Mouse (Mus musculus) forebrain, embryonic 10.5 days (tissue): ENCODE data around the gene Tmem59. TPM values are rescaled to one million over a fixed set of nuclear protein-coding genes. Genes with fewer than 3 reads are reported as not detected.

Source experiments
- DNase-seq: peaks from one replicate; pipeline ENCODE4 v3.0.0-alpha.2; 2017; ENCODE audit warnings: low spot score; ENCODE audit errors: extremely low spot score
- H3K27ac ChIP-seq: fragments of 300-500 bp; sonication (generic); 2 replicates; pipeline ENCODE4 v1.5.1; 2016; ENCODE audit warnings: mild to moderate bottlenecking
- H3K27me3 ChIP-seq: fragments of 300-500 bp; sonication (generic); 2 replicates; pipeline ENCODE4 v1.6.1; 2016; ENCODE audit warnings: mild to moderate bottlenecking; ENCODE audit not compliant: poor library complexity, severe bottlenecking
- H3K36me3 ChIP-seq: fragments of 300-500 bp; sonication (generic); replicated peaks from 2 replicates; pipeline ENCODE4 v1.6.1; 2016; ENCODE audit warnings: mild to moderate bottlenecking, moderate library complexity
- H3K4me1 ChIP-seq: fragments of 300-500 bp; sonication (generic); 2 replicates; pipeline ENCODE4 v1.6.1; 2016
- H3K4me3 ChIP-seq: fragments of 300-500 bp; sonication (generic); 2 replicates; pipeline ENCODE4 v1.5.1; 2016; ENCODE audit warnings: mild to moderate bottlenecking, moderate library complexity
- H3K9me3 ChIP-seq: fragments of 300-500 bp; sonication (generic); 2 replicates; pipeline ENCODE4 v1.6.1; 2016; ENCODE audit warnings: mild to moderate bottlenecking, moderate library complexity
- whole genome bisulfite sequencing: fragments of 180-500 bp; shearing (Covaris S2); methylation state at CpG from one replicate; pipeline ENCODE4 v1.1.7; 2016; 5-methylcytosine and 5-hydroxymethylcytosine counted together
- polyA plus RNA-seq: library from polyadenylated mRNA; unstranded; fragments of >200 nt; fragmentation: Nextera tagmentation; extraction: Ambion mirVana; gene quantifications from 2 replicates; pipeline ENCODE4 v1.2.1, GENCODE M21; 2016

Tmem59 gene
- polyA plus RNA-seq, 1 experiment from 2014 or later = 249 TPM

DNA sequence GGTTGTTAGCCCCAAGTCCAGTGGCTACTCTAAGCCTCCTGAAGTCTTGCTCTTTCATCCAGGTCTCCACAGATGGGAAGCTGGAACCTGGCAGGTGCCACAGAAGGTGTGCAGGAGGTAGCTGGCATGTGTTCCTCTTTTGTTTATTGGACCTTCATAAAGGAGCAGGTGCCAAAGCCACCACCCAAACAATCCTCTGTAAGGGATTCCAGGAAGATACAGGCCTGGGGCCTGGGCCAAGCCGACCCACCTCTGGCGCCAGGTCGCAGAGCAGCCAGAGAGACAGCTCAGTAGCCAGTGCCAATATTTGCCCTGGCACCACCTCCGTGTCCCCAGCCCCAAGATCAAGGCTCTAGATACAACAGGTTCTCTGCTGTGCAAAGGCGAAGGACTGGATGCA, 43.3 kb downstream of the Tmem59 start:
- 91% methylated on average over 5 of the region's 5 CpGs for WGBS
- Histone ChIP-seq H3K36me3 (no peaks in the 10 kb centered on the region), H3K4me3 (no peak overlapping the region), H3K9me3 (no peaks in the 10 kb centered on the region), H3K4me1 (no peaks in the 10 kb centered on the region), H3K27ac (no peak overlapping the region), H3K27me3 (no peaks in the 10 kb centered on the region)
- DNase-seq = no peak

DNA sequence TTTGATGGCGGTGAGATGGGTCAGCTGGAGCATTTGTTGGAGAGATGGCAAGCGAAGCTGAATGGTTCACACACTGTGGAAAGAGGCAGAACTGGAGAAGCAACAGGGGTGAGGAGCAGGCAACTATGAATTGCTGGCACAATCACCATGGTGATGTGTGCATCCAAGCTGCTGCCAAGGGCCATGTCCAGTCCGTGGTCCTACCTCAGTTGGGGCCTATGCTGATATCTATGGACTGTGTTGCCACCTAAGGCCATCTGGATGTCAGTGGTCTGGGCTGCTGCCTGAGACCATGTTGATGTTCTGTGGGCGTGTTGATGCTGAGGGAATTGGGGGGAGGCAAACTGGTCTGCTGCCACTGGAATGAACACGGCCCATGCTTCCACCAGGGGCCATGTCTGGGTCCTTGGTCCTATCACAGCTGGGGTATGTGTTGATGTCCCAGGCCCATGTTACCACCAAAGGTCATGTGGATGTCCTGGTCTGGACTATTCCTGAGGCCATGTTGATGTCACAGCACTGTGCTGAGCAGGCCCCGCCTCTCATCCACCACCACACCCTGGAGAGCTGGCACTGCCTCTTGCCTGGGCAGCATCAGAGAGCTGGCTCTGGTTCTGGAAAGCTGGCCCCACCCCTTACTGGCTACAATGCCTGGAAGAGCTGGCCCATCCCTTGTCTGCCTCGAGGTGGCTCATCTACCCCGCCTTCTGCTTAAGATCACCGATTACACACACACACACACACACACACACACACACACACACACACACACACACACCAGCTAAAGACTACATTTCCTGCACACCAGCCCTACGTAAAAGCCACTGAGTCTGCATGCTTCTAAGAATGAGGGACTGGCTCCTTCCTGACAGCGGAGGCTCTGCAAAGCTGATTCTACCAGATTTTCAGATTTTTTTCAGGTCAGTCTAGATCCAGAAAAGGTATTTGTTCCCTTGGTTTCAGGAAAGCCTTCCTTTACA, 45.3 kb downstream of the Tmem59 start:
- no peak for DNase-seq
- Histone ChIP-seq H3K4me1 (no peaks in the 10 kb centered on the region), H3K27me3 (no peaks in the 10 kb centered on the region), H3K27ac (no peak overlapping the region), H3K36me3 (no peaks in the 10 kb centered on the region), H3K9me3 (no peaks in the 10 kb centered on the region), H3K4me3 (no peak overlapping the region)
- WGBS = 85% methylated on average over 11 of the region's 11 CpGs

DNA sequence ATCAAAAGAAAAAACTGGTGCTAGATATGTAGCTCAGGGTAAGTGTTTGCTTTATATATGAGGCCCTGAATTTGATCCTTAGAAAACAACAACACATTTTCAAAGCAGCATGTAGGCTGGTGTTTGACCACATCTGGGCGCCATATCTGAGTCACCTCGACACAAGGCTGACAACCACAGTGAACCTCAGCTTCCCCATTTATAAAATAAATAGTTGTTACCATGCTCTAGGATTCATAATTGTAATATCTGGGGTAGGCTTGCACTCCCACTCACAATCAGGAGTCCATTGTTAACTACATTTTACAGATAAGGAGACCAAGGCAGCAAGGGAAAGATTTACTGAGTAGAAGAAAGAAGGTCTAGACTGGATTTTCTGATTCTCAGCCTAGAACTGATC, 48.1 kb downstream of the Tmem59 start:
- DNase-seq = no peak
- Histone ChIP-seq H3K4me1 (no peaks in the 10 kb centered on the region), H3K27me3 (no peaks in the 10 kb centered on the region), H3K4me3 (no peak overlapping the region), H3K36me3 (peaks cover 8% of the 10 kb centered on the region), H3K27ac (no peak overlapping the region), H3K9me3 (no peaks in the 10 kb centered on the region)
- 89% methylated on average over 2 of the region's 2 CpGs for WGBS

DNA sequence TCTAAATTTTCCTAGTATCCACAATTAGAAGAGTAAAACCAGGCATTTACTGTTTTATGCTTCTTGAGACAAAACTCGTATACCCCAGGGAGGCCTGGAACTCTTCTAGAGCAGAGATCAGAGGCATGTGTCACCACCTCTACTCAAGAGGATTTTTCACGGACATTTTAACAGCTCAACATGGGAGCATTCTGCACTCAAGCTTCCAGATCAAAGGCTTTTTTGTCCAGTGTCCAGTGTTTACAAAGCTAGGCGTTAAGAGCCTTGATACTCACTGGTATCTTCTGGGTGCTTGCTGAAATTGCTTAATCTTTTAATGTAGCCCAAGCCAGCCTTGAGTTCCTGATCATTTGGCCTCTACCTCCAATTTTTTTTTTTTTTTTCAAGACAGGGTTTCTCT, 54.0 kb downstream of the Tmem59 start:
- DNase-seq = no peak
- H3K27me3 ChIP-seq = no peaks in the 10 kb centered on the region
- H3K4me1 ChIP-seq = no peaks in the 10 kb centered on the region
- peaks cover 66% of the 10 kb centered on the region for H3K36me3 ChIP-seq
- 79% methylated on average over 3 of the region's 3 CpGs for WGBS
- no peak overlapping the region for H3K4me3 ChIP-seq
- no peak overlapping the region for H3K27ac ChIP-seq
- H3K9me3 ChIP-seq = no peaks in the 10 kb centered on the region

DNA sequence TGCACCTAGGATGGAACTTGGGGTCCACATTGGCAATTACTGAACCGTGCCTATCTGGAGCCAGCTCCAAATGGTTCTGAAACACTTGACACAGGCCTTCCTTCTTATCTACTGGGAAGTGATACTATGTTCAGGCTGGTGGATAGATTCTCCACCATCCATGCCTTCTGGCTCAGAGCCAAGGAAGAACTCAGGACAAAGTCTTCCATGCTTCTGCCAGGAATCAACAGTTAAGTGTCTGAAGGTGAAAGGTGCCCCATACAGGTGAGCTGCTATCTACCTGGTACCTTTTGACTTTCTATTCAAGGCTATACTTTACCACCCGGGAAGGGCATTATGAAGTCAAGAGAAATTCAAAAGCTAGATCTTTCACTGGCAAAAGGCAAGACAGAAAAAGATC, 60.1 kb downstream of the Tmem59 start:
- H3K27me3 ChIP-seq = no peaks in the 10 kb centered on the region
- WGBS = 93% methylated on average over 2 of the region's 2 CpGs
- DNase-seq = no peak
- H3K9me3 ChIP-seq = no peaks in the 10 kb centered on the region
- no peak overlapping the region for H3K27ac ChIP-seq
- H3K36me3 ChIP-seq = peaks cover 98% of the 10 kb centered on the region
- no peak overlapping the region for H3K4me3 ChIP-seq
- H3K4me1 ChIP-seq = no peaks in the 10 kb centered on the region

DNA sequence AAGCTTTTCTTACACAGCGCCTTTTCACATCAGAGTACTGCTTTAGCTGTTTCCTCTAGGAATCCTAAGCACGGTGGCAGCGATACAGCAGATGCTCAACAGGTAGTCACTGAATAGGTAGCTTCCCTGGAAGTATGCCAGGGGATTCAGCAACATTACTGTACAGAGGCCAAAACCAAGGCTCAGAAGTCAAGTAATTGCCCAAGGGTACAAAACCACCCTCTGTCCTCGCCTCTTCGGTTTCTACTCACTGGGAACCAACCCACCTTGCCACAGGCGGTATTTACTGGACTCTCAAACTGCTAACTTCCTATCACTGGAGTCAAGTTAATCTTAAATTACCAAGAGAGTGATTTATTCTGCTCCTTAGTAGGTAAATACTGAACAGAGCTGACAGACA, 62.0 kb downstream of the Tmem59 start:
- Histone ChIP-seq H3K36me3 (peaks cover 91% of the 10 kb centered on the region), H3K27ac (no peak overlapping the region), H3K4me3 (no peak overlapping the region), H3K9me3 (no peaks in the 10 kb centered on the region), H3K4me1 (peaks cover 7% of the 10 kb centered on the region; the same call in 1 of the 2 replicates), H3K27me3 (no peaks in the 10 kb centered on the region)
- DNase-seq = no peak
- 96% methylated on average over 6 of the region's 6 CpGs for WGBS

DNA sequence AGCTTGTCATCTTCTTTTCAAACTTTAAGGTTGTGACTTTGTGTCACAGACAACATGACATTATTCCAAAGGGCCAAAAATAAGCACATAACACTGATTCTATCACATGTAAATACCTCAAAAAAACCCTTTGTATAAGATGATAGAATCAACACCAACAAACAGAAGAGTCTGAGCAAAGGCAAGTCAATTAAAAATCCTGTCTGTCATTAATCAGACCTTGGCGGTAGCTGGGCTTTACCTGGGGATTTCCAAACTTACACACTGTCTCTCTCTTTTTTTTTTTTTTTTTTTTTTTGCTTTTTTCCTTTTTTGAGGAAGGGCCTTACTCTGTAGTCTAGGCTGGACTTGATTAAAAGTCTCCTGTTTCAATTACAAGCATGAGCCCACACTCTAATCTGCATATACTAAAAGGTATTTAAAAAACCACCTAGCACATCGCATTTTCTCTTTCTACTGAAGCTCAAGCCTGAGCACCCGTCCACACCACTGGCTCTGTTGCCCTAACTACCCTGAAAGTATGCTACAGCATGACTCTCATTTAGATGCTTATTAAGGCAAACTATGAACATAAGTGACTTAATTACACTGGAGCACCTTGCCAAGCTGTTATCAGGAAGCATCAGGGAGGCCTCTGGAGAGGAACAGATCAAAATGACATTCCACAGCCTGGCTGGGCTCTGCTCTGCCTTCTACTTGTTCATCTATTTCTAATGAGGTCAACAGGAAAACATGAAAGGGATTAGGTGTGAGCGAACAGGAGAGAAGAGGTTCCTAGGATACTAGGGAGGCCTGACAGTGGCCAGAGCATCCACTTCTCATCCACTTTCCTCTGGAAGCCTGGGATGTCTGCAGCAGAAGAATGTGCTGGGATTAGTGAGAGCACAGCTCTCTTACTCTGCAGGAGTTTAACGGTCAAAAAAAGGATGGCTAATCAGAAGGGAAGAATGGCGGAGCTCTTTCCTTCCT, 65.5 kb downstream of the Tmem59 start:
- Histone ChIP-seq H3K4me3 (no peak overlapping the region), H3K4me1 (peaks cover 7% of the 10 kb centered on the region; the same call in 1 of the 2 replicates), H3K27me3 (no peaks in the 10 kb centered on the region), H3K36me3 (peaks cover 79% of the 10 kb centered on the region), H3K27ac (no peak overlapping the region), H3K9me3 (no peaks in the 10 kb centered on the region)
- no peak for DNase-seq
- 77% methylated on average over 6 of the region's 6 CpGs for WGBS

- H3K27ac ChIP-seq = no peak overlapping the region
- DNase-seq = no peak
- H3K36me3 ChIP-seq = peaks cover 63% of the 10 kb centered on the region
- H3K4me1 ChIP-seq = peaks cover 19% of the 10 kb centered on the region
- WGBS = 79% methylated on average over 2 of the region's 2 CpGs
- no peak overlapping the region for H3K4me3 ChIP-seq
- H3K9me3 ChIP-seq = no peaks in the 10 kb centered on the region
- no peaks in the 10 kb centered on the region for H3K27me3 ChIP-seq
Measured at GRCm38 (mm10) chr4:107245368-107245767, 67.2 kb downstream of the Tmem59 start.

DNA sequence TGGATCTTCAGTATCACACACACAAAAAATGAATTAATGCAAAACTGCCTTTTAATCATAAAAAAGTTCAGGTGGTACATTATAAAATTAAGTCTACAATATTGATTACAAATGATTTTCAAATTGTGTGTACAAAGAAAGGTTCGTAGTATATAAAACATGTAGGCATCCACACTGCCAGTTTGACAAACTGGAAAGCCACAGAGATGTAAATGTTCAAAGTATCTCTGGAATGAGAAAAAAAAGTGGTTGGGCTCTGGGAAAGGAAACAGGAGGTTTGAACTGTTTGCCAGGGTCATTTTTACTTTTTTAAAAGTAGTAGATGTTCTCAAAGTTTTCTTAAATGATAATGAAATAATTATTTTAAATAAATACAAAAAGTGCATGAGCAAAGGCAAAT, 67.8 kb downstream of the Tmem59 start:
- no peaks in the 10 kb centered on the region for H3K9me3 ChIP-seq
- H3K4me1 ChIP-seq = peaks cover 26% of the 10 kb centered on the region
- DNase-seq = no peak
- peaks cover 56% of the 10 kb centered on the region for H3K36me3 ChIP-seq
- 91% methylated on average over 1 of the region's 1 CpGs for WGBS
- no peaks in the 10 kb centered on the region for H3K27me3 ChIP-seq
- H3K27ac ChIP-seq = no peak overlapping the region
- no peak overlapping the region for H3K4me3 ChIP-seq

DNA sequence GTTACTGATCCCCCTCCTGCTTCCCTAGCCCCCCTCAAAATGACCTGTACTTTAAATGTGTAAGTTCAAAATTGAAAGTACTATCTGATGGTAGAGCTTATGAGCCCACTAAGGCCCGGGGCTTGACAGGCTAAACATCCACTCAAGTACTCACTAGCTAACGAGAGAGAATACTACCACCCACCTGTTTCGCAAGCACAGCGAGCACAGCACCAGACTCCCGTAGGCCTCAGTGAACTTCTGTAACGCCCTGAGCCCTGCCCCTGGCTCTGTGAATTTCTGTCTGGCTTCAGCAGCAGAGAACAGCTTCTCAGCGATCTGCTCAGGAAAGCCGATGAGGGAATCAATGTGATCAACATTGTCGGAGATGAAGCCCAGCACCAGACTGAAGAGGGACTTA, 68.9 kb downstream of the Tmem59 start:
- H3K4me3 ChIP-seq = no peak overlapping the region
- H3K36me3 ChIP-seq = peaks cover 45% of the 10 kb centered on the region
- H3K9me3 ChIP-seq = no peaks in the 10 kb centered on the region
- WGBS = 86% methylated on average over 9 of the region's 9 CpGs
- H3K4me1 ChIP-seq = peaks cover 37% of the 10 kb centered on the region
- no peak overlapping the region for H3K27ac ChIP-seq
- no peaks in the 10 kb centered on the region for H3K27me3 ChIP-seq
- no peak for DNase-seq

DNA sequence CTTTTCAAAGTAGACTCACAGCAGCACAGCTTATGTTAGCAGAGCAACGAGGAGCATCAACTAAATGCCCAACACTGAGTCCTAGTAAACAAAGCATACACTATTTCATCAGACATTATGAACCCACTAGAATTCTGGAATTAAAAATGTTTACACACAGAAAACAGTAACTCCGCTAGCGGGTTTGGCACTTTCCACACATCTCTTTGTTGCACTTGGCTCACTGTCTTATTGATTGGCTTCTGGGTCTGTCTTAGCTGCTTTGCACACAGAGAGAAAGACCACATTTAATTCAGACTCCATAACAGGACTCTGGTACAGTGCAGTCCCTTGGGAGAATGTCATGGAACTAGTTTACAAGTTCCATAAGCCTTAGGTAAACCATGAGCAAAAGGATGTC, 69.9 kb downstream of the Tmem59 start:
- Histone ChIP-seq H3K9me3 (no peaks in the 10 kb centered on the region), H3K27ac (no peak overlapping the region), H3K36me3 (peaks cover 37% of the 10 kb centered on the region), H3K27me3 (no peaks in the 10 kb centered on the region), H3K4me1 (peaks cover 45% of the 10 kb centered on the region), H3K4me3 (no peak overlapping the region)
- no peak for DNase-seq
- 96% methylated on average over 3 of the region's 3 CpGs for WGBS

DNA sequence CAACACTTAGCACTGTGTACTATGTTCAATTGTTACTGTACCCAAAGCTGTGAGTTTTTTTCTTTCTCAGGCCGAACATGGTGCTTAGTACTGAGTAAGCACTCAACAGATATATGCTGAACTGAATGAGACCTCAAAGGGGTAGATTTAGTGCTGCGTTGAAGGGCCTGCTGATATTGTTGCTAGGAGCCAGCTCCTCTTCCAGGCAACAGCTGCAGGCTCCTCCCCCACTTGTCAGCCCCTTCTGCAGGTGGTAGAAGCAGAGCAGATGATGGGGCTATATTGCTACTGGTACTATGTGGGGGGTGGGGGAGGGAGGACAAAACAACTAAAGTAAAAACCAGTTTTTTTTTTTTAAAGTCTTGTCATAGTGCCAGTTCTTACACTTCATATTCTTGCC, 71.3 kb downstream of the Tmem59 start:
- H3K4me3 ChIP-seq = no peak overlapping the region
- DNase-seq = no peak
- whole genome bisulfite sequencing = 68% methylated on average over 2 of the region's 2 CpGs

GRCm38 (mm10) chr4:107250494-107250893, 72.3 kb downstream of the Tmem59 start:
- peaks cover 49% of the 10 kb centered on the region for H3K4me1 ChIP-seq
- no peaks in the 10 kb centered on the region for H3K27me3 ChIP-seq
- no peaks in the 10 kb centered on the region for H3K9me3 ChIP-seq
- no peak overlapping the region for H3K4me3 ChIP-seq
- DNase-seq = no peak
- H3K27ac ChIP-seq = no peak overlapping the region
- peaks cover 19% of the 10 kb centered on the region for H3K36me3 ChIP-seq
- 35% methylated on average over 4 of the region's 4 CpGs for WGBS

More for the DNA sequence above, 71.3 kb downstream of the Tmem59 start:
- H3K27me3 ChIP-seq = no peaks in the 10 kb centered on the region
- H3K4me1 ChIP-seq = peaks cover 45% of the 10 kb centered on the region
- peaks cover 24% of the 10 kb centered on the region for H3K36me3 ChIP-seq
- H3K9me3 ChIP-seq = no peaks in the 10 kb centered on the region
- H3K27ac ChIP-seq = no peak overlapping the region
